ENCODE assay signal across 19 mouse cellular contexts in the genomic region with DNA sequence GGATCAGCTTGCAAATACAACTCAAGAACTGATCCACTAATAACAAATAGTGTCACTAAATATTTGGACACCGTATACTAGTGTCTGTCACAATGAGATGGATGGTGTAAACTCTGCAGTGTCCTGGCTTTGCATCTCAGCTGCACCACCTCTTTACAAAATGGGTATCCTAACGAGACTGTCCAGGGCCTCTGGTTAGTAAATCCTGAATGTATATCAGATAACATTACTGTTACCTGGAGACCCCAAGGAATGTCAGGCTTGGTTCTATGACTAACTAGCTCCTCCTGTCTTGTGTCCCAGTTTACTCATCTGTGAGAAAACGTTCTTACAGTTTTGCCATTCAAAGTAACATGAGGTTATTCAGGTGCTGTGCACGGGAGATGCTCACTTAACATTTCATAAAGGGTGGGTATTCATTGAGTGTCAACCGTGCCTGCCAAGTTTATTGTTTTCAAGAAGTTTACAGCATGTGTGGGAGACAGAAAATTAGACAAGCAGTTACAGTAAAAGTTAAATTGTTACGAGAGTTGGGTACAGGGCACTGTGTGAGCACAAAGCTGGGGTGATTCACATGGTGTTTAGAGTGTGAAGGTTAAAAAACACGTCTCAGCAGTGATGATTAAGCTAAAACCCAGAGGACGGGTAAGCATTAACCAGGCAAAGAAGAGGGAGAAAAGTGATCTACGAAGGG.
DNase-seq lines count a peak whose midpoint lies in the region; ATAC-seq lines count a peak whose summit lies in the region.
"Had no signal": no experiment of that assay in that cellular context is flagged by ENCODE, and none has a peak within 500 bp of the region (broad histone marks: within the 10 kb centered on the region; RNA-seq: fewer than 3 reads in every experiment).

No protein-coding gene starts in this region.

- peak; percentile 45; the same call in 1 of the 2 replicates for ATAC-seq in liver, embryonic 16.5 days (ENCODE audit: low read depth)

- no peak overlapping the region for H3K9ac ChIP-seq in liver, embryonic 16.5 days (ENCODE audit: low read depth, low read length)
- H3K9ac ChIP-seq: embryonic facial prominence, embryonic 12.5 days; hindbrain, embryonic 13.5 days; liver, embryonic 13.5 days; neural tube, embryonic 12.5 days had no signal

- H3K27me3 ChIP-seq in liver, embryonic 16.5 days (ENCODE audit: control insufficient read depth, insufficient read depth, low read depth, low read length) = no peaks in the 10 kb centered on the region
- H3K27me3 ChIP-seq: embryonic facial prominence, embryonic 12.5 days; hindbrain, embryonic 13.5 days; liver, embryonic 13.5 days; megakaryocyte, embryonic 14.5 days; neural tube, embryonic 12.5 days had no signal

- H3K4me3 ChIP-seq in liver, embryonic 16.5 days (ENCODE audit: low read depth, low read length) = no peak overlapping the region
- H3K4me3 ChIP-seq: embryonic facial prominence, embryonic 12.5 days; hindbrain, embryonic 13.5 days; liver, embryonic 13.5 days; megakaryocyte, embryonic 14.5 days; neural tube, embryonic 12.5 days had no signal

- no peaks in the 10 kb centered on the region for H3K36me3 ChIP-seq in liver, embryonic 16.5 days (ENCODE audit: control insufficient read depth, insufficient read depth)
- H3K36me3 ChIP-seq: embryonic facial prominence, embryonic 12.5 days; hindbrain, embryonic 13.5 days; liver, embryonic 13.5 days; neural tube, embryonic 12.5 days had no signal

- no peaks in the 10 kb centered on the region for H3K4me1 ChIP-seq in liver, embryonic 16.5 days (ENCODE audit: control insufficient read depth, low read depth, low read length)
- H3K4me1 ChIP-seq: embryonic facial prominence, embryonic 12.5 days; hindbrain, embryonic 13.5 days; liver, embryonic 13.5 days; neural tube, embryonic 12.5 days had no signal

- no peak overlapping the region for H3K4me2 ChIP-seq in liver, embryonic 16.5 days (ENCODE audit: low read depth, low read length)
- H3K4me2 ChIP-seq: embryonic facial prominence, embryonic 12.5 days; hindbrain, embryonic 13.5 days; liver, embryonic 13.5 days; neural tube, embryonic 12.5 days had no signal

- no peaks in the 10 kb centered on the region for H3K9me3 ChIP-seq in liver, embryonic 16.5 days (replicated peaks; ENCODE audit: control insufficient read depth, low read length)
- H3K9me3 ChIP-seq: embryonic facial prominence, embryonic 12.5 days; hindbrain, embryonic 13.5 days; liver, embryonic 13.5 days; megakaryocyte, embryonic 14.5 days; neural tube, embryonic 12.5 days had no signal

- H3K27ac ChIP-seq in liver, embryonic 16.5 days (ENCODE audit: low read length) = no peak overlapping the region
- H3K27ac ChIP-seq: embryonic facial prominence, embryonic 12.5 days; hindbrain, embryonic 13.5 days; liver, embryonic 13.5 days; neural tube, embryonic 12.5 days had no signal

- DNase-seq in liver = no peak
- peak; percentile 49 for DNase-seq in kidney, adult 18-20 months
- peak; percentile 23 for DNase-seq in kidney, postnatal 10 days
- peak; percentile 43 for DNase-seq in yolk sac, embryonic 10.5 days (ENCODE audit: low spot score)
- DNase-seq in thymus, postnatal 36 days = no peak
- no peak for DNase-seq in thymus, postnatal 14 days
- DNase-seq: adrenal gland, postnatal 14 days; B cell, adult 2 months; cerebellum, adult 18-20 months; cerebellum, postnatal 36 days; gastrocnemius, postnatal 10 days; liver, embryonic 13.5 days; lung, postnatal 14 days; right cerebral cortex, postnatal 14 days had no signal

- 48% methylated on average over 9 of the region's 9 CpGs for WGBS in liver, embryonic 16.5 days (ENCODE audit: insufficient replicate concordance)

Comparison
In these comparisons a context has a peak if more than half of its experiments do, and no peak if none do; other contexts are left out.
1. DNase-seq: peak in kidney, adult 18-20 months (single experiment), kidney, postnatal 10 days (single experiment) and yolk sac, embryonic 10.5 days (single experiment); none in liver (single experiment), thymus, postnatal 36 days (0 of 2) and thymus, postnatal 14 days (single experiment).